Mouse (Mus musculus) adrenal gland, postnatal 25 days (tissue): Measurements from ENCODE around the gene Rps12. TPM values are rescaled to one million over a fixed set of nuclear protein-coding genes. Genes with fewer than 3 reads are reported as not detected.
"Not testable (repeated sequence)": the region's sequence is repeated elsewhere in the genome, so short reads cannot be mapped to it uniquely, and the experiment has no call there.

Experiments
- DNase-seq: peaks from one replicate; pipeline ENCODE4 v3.0.0; 2021; ENCODE audit warnings: mixed read lengths
- total RNA-seq: library from RNA; stranded (reverse); gene quantifications from 2 replicates; pipeline ENCODE4 v1.2.3, GENCODE M21; 2021

Rps12 gene
- total RNA-seq, 1 experiment from 2014 or later: 408 TPM

DNA sequence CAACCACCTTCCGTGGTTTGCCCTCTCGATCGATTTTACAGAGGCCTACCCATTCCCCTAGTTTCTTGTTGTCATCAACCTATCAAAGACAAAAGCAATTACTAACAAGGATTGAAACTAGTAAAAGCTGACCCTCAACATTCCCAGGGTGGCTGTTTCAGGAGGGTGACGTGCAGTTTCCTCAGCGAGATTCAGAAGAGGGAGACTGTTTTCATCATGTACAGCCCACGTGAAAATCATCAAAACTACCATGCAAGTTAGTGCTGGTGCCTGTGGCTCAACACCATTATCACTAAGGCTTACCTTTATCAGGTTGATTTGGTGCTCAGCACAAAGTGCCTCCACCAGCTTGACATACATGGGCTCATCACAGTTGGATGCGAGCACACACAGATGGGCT is 1.5 kb downstream of the Rps12 start:
- not testable (repeated sequence) for DNase-seq

- DNase-seq: no peak
Observed at GRCm38 (mm10) chr10:23784121-23784520, 3.0 kb downstream of the Rps12 start.

DNA sequence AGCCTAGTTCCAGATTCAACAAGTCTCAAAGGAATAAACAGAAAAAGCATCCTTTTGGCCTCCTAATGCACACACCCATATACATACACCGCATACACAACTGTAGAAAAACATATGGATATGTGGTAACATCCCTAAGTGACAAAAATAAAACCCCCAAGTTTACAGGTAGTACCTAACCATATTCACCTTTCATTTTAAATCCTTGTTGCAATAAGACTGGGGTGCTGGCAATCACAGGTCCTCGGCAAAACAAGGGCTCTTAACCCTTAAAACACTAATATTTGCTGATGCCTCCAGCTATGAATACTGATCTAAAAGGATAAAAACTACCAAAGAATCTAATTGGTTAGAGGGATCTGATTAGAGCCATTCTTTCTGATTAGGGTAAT is 3.6 kb downstream of the Rps12 start:
- DNase-seq: no peak

DNA sequence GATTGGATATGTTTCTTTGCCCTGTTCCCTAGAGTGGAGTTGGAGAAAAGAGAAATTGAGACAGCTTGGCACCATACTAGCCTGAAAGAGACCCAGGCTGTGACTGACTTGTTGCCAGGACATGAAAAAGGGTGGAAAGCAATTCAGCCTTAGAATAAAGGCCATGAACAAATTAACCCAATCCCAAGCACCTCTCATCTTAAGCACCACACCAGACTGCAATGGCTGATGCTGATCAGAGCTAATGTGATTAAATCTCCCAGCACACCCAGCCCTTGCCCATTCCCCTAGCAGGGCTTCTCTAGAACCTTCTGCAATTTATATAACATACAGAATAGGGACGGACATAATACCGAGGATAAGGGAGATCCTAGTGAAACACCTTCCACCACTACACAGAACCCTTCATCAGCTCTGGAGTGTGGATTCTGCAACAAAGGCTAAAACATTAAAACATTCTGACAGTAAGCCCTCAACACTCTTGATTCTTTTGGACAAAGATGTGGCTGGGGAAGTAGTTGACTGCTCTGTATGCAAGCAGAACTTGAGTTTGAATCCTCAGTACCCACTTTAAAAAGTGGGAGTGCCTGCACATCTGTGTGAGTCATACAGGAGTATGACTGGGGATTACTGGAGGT is 4.1 kb downstream of the Rps12 start:
- DNase-seq: no peak

- DNase-seq: no peak
Observed at GRCm38 (mm10) chr10:23781760-23782735, 5.0 kb downstream of the Rps12 start.

DNA sequence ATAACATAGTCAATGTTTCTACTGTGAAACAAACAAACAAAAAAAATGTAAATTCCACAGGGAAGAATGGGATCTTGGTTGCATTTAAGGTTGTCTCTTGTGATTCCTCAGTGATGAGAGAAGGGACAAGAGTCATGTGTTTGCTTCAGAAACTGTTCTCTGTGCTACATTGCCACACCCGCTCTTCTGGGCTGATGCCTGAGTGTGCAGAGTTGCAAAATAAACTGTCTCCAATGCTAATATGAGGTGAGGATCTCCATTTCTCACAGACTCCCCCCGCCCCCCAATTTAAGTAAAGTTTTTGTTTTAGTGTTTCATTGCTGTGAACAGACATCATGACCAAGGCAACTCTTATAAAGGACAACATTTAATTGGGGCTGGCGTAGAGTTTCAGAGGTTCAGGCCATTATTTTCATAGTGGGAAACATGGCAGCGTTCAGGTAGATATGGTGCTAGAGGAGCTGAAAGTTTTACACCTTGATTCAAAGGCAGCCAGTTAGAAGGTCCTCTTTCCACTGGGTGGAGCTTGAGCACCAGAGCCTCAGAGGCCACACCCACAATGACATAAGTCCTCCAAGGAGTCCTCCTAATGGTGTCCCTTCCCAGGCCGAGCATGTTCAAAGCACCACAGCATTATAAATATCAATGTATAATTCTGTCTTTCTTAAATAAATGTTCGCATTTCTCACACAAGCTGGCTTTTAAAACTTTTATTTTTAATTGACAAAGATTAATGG is 6.4 kb downstream of the Rps12 start:
- DNase-seq: no peak

DNA sequence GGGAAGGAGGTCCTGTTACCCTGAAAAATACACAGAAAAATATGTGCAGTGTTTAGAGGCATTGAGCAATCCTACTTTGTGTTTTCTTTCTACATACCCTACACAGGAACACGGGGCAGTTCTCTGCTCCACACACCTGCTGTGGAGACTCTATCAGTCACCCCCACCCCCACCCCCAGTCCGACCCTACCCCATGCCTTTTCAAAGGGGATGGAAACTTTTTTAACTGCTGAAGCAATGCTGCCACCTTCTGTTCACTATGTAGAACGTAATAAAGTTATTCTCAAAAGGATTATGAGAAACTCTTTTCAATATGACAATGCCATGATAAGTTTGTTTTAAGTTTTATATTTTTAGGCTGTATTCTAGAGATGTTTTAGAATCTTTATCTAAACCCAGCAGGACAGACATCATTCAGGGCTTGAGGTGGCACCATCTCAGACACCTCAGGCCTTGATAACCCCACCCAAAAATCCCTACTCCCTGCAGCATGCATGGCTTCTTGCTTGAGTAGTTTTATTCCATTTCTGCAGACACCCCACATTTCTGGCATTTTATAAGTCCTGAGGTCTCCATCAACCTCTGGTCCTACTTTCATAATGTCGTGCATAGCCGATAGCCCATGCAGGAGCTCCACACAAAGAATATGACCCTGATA is 9.7 kb downstream of the Rps12 start:
- DNase-seq: no peak

GRCm38 (mm10) chr10:23754166-23754565 is 32.9 kb downstream of the Rps12 start:
- no peak for DNase-seq

Other genes starting within 250 kb of the Rps12 start
- 27.7 and 31.4 TPM in 2 replicates for gene Slc18b1, start 9.7 kb upstream of the Rps12 start, total RNA-seq
- gene Vnn3, start 64.2 kb upstream of the Rps12 start, total RNA-seq: 53.8 and 82.3 TPM in 2 replicates
- 48.8 and 69.8 TPM in 2 replicates for gene Vnn1, start 107.4 kb upstream of the Rps12 start, total RNA-seq
- gene Taar1, start 133.1 kb upstream of the Rps12 start, total RNA-seq: not detected in 2 replicates
- not detected in 2 replicates for gene Taar2, start 151.3 kb upstream of the Rps12 start, total RNA-seq
- gene Taar3, start 162.3 kb upstream of the Rps12 start, total RNA-seq: not detected in 2 replicates
- not detected in 2 replicates for gene Taar4, start 173.2 kb upstream of the Rps12 start, total RNA-seq
- gene Taar5, start 183.4 kb upstream of the Rps12 start, total RNA-seq: not detected in 2 replicates
- gene Taar6, start 198.4 kb upstream of the Rps12 start, total RNA-seq: not detected in 2 replicates
- gene Taar7a, start 206.2 kb upstream of the Rps12 start, total RNA-seq: not detected in 2 replicates
- not detected in 2 replicates for gene Taar7b, start 212.7 kb upstream of the Rps12 start, total RNA-seq
- not detected in 2 replicates for gene Taar7d, start 239.9 kb upstream of the Rps12 start, total RNA-seq